Mouse (Mus musculus) kidney, embryonic 15.5 days (tissue): ENCODE data around the gene Gm20219. TPM values are rescaled to one million over a fixed set of nuclear protein-coding genes. Genes with fewer than 3 reads are reported as not detected.

Experiments used
- ATAC-seq: fragments of 200-750 bp; cut with Nextera tagmentation; replicated peaks from 2 replicates; pipeline ENCODE4 v1.8.0; 2017; ENCODE audit warnings: moderate TSS enrichment; ENCODE audit not compliant: low FRiP score
- H3K27ac ChIP-seq: fragments of 300-500 bp; sonication (generic); 2 replicates; pipeline ENCODE4 v1.5.1; 2015; ENCODE audit warnings: mild to moderate bottlenecking, inconsistent platforms
- H3K27me3 ChIP-seq: fragments of 300-500 bp; sonication (generic); 2 replicates; pipeline ENCODE4 v1.6.1; 2015; ENCODE audit warnings: inconsistent platforms
- H3K36me3 ChIP-seq: fragments of 300-500 bp; sonication (generic); 2 replicates; pipeline ENCODE4 v1.6.1; 2015; ENCODE audit warnings: inconsistent platforms
- H3K4me1 ChIP-seq: fragments of 300-500 bp; sonication (generic); 2 replicates; pipeline ENCODE4 v1.6.1; 2015; ENCODE audit warnings: inconsistent platforms
- H3K4me2 ChIP-seq: fragments of 300-500 bp; sonication (generic); 2 replicates; pipeline ENCODE4 v1.6.1; 2015; ENCODE audit warnings: moderate library complexity, mild to moderate bottlenecking, inconsistent platforms
- H3K4me3 ChIP-seq: fragments of 300-500 bp; sonication (generic); replicated peaks from 2 replicates; pipeline ENCODE4 v1.5.1; 2015; ENCODE audit warnings: mild to moderate bottlenecking, inconsistent platforms
- H3K9ac ChIP-seq: fragments of 300-500 bp; sonication (generic); 2 replicates; pipeline ENCODE4 v1.6.1; 2015; ENCODE audit warnings: mild to moderate bottlenecking, inconsistent platforms
- H3K9me3 ChIP-seq: fragments of 300-500 bp; sonication (generic); replicated peaks from 2 replicates; pipeline ENCODE4 v1.6.1; 2016; ENCODE audit warnings: inconsistent platforms
- WGBS: fragments of 180-500 bp; shearing (Covaris S2); methylation state at CpG from one replicate; pipeline ENCODE4 v1.1.7; 2015; ENCODE audit warnings: mixed read lengths; 5-methylcytosine and 5-hydroxymethylcytosine counted together
- polyA plus RNA-seq: library from polyadenylated mRNA; unstranded; fragments of >200 nt; fragmentation: Nextera tagmentation; extraction: Ambion mirVana; gene quantifications from 2 replicates; pipeline ENCODE4 v1.2.1, GENCODE M21; 2015

Gene Gm20219
- polyA plus RNA-seq, 1 experiment from 2014 or later, result 1.2 TPM

DNA sequence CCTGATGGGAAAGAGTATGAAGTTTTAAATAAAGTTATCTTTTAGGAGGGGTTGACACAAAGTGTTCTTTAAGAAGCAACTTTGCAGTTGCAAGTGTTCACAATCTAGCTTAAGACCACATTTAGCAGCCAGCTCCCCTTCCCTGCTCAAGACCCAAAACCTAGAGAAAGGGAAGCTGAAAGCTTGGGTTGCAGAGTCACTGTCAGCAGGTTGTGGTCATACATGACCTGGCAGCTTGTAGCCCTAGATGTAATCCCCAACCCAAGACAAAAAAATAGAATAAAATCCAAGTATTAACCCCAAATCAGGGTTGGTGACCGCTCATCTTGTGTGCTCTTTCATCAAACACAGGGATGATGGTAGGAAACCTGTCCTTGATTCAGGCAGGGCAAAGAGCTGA lies 28.9 kb upstream of the Gm20219 start:
- peaks cover 45% of the 10 kb centered on the region for H3K4me1 ChIP-seq
- WGBS, result 68% methylated on average over 1 of the region's 1 CpGs
- peak overlapping the region; percentile 82 for H3K4me3 ChIP-seq
- H3K4me2 ChIP-seq, result peak overlapping the region; percentile 80
- H3K27me3 ChIP-seq, result no peaks in the 10 kb centered on the region
- H3K36me3 ChIP-seq, result peaks cover 68% of the 10 kb centered on the region
- H3K9ac ChIP-seq, result peak overlapping the region; percentile 93
- ATAC-seq, result no peak
- peak overlapping the region; percentile 97; the same call in 1 of the 2 replicates for H3K27ac ChIP-seq
- H3K9me3 ChIP-seq, result no peaks in the 10 kb centered on the region

DNA sequence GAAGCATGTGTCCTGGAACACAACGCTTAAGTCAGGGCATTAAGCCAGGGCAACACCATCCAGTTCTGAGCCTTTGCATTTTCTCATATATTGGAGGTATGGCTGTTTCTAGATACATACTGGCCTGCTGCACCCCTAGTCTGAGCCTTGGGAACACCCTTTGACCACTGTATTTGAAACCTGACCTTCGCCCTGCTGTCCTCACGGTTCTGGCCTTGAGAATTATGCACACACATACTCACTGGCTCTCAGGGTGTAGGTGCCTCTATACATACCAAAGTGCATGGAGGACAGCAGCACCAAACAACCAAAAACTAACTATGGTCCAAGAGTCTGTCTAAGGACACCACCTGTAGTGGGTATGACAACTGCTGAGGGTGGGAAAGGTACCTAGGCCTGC lies 18.8 kb upstream of the Gm20219 start:
- no peaks in the 10 kb centered on the region for H3K27me3 ChIP-seq
- no peak overlapping the region for H3K4me2 ChIP-seq
- no peak overlapping the region for H3K4me3 ChIP-seq
- H3K36me3 ChIP-seq, result peaks cover 95% of the 10 kb centered on the region
- ATAC-seq, result no peak
- no peak overlapping the region for H3K9ac ChIP-seq
- WGBS, result 91% methylated on average over 3 of the region's 3 CpGs
- H3K9me3 ChIP-seq, result no peaks in the 10 kb centered on the region
- no peak overlapping the region for H3K27ac ChIP-seq
- H3K4me1 ChIP-seq, result no peaks in the 10 kb centered on the region

DNA sequence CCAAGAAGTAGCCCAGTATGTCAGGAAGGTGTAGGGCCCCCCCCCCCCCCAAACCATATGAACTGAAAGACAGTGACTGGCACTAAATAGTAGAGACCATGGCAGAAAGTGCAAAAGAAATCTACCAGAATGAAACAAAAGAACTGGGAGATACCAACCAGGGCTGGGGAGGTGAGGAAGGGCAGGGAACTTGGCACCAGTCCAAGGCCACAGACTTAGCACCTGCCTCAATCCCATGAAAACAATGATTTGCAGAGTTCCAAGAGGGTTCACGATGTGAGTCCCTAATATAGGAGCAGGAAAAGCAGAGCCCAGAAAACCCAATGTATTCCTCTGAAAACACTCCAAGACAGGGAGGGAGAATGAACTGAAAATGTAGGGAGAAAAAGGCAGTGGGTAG lies 18.0 kb upstream of the Gm20219 start:
- peaks cover 95% of the 10 kb centered on the region for H3K36me3 ChIP-seq
- H3K9me3 ChIP-seq, result no peaks in the 10 kb centered on the region
- no peak for ATAC-seq
- H3K9ac ChIP-seq, result no peak overlapping the region
- WGBS, result 50% methylated on average over 1 of the region's 1 CpGs
- no peaks in the 10 kb centered on the region for H3K27me3 ChIP-seq
- no peak overlapping the region for H3K4me2 ChIP-seq
- no peaks in the 10 kb centered on the region for H3K4me1 ChIP-seq
- no peak overlapping the region for H3K27ac ChIP-seq
- H3K4me3 ChIP-seq, result no peak overlapping the region

DNA sequence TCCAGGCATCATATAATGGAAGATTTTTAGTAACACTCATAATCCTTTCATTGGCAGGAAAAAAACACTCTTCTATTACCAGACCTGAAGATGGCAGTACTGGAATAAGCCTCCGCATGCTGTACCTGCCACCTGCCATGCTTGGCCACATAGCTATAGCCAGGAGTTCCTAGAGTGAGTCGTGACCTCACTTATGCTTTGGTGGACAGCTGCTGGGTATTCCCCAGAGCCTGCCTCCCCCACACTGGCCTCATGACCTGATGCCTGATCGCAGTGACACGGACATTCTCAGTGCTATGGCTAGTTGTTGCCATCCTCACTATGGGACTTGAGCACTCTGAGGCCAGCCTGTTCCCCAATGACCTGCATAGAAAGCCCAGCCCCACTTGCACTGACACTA lies 16.1 kb upstream of the Gm20219 start:
- H3K4me3 ChIP-seq, result no peak overlapping the region
- 84% methylated on average over 4 of the region's 4 CpGs for WGBS
- no peak overlapping the region for H3K4me2 ChIP-seq
- H3K9me3 ChIP-seq, result no peaks in the 10 kb centered on the region
- peaks cover 98% of the 10 kb centered on the region for H3K36me3 ChIP-seq
- H3K27me3 ChIP-seq, result no peaks in the 10 kb centered on the region
- H3K9ac ChIP-seq, result no peak overlapping the region
- no peak overlapping the region for H3K27ac ChIP-seq
- ATAC-seq, result no peak
- H3K4me1 ChIP-seq, result no peaks in the 10 kb centered on the region

DNA sequence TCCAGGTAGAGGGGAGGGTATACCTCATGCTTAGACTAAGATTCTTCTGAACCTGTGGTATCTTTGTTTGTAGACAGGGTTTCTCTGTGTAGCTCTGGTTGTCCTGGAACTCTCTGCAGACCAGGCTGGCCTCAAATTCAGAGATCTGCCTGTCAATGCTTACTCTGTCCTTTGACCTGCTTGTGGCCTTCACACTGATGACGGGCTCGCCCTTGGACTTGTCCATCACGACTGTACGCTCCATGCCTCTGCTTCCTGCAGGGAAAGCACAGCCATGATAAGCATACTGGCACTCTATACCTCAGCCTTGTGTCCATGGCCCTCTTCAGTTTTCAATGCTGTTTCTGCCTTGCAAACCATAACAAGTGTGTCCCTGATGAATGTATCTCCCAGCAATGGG lies 13.2 kb upstream of the Gm20219 start:
- no peaks in the 10 kb centered on the region for H3K27me3 ChIP-seq
- H3K27ac ChIP-seq, result no peak overlapping the region
- peaks cover 100% of the 10 kb centered on the region for H3K36me3 ChIP-seq
- WGBS, result 96% methylated on average over 4 of the region's 4 CpGs
- H3K4me2 ChIP-seq, result no peak overlapping the region
- H3K4me1 ChIP-seq, result no peaks in the 10 kb centered on the region
- H3K9ac ChIP-seq, result no peak overlapping the region
- H3K4me3 ChIP-seq, result no peak overlapping the region
- no peak for ATAC-seq
- no peaks in the 10 kb centered on the region for H3K9me3 ChIP-seq

DNA sequence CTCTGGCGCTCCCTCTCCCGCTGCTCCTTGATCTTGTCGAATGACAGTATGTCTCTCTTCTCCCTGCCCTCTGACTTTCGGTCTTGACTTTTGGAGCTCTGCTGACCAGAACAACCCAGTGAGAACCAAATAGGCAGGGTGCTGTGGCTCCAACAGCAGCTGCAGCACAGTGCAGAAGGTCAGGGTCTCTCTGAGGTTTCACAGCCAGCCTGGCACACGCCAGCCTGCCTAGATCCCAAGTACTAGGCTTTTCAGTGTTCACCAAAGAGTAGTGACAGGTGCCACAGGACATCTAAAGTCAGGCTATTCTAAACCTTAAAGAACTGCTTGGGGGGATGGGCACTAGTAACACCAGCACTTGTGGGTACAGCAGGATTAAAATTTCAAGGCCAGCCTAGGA lies 12.7 kb upstream of the Gm20219 start:
- H3K9ac ChIP-seq, result no peak overlapping the region
- no peaks in the 10 kb centered on the region for H3K4me1 ChIP-seq
- peaks cover 100% of the 10 kb centered on the region for H3K36me3 ChIP-seq
- no peak overlapping the region for H3K27ac ChIP-seq
- H3K9me3 ChIP-seq, result no peaks in the 10 kb centered on the region
- no peak overlapping the region for H3K4me3 ChIP-seq
- no peaks in the 10 kb centered on the region for H3K27me3 ChIP-seq
- ATAC-seq, result no peak
- 91% methylated on average over 5 of the region's 5 CpGs for WGBS
- H3K4me2 ChIP-seq, result no peak overlapping the region

DNA sequence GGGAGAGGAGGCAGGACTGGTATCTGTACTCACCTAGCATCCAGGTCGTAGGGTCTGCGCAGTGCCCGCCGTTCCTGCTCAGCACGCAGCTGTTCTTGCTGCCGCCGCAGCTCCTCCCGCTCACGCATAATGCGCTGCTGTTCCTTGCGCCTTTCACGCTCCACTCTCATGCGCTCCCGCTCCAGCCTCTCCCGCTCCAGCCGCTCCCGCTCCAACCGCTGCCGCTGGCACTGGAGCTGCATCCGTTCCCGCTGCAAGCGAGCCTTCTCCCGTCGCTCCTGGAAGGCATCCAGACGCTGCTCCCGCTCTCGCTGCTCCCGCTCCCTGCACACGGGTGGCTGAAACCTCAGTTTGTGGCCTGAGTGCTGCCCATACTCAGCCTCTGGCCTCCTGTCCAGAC lies 12.1 kb upstream of the Gm20219 start:
- 95% methylated on average over 29 of the region's 29 CpGs for WGBS
- H3K27me3 ChIP-seq, result no peaks in the 10 kb centered on the region
- ATAC-seq, result no peak
- H3K4me3 ChIP-seq, result no peak overlapping the region
- H3K27ac ChIP-seq, result no peak overlapping the region
- H3K9me3 ChIP-seq, result no peaks in the 10 kb centered on the region
- no peak overlapping the region for H3K4me2 ChIP-seq
- peaks cover 100% of the 10 kb centered on the region for H3K36me3 ChIP-seq
- H3K9ac ChIP-seq, result no peak overlapping the region
- H3K4me1 ChIP-seq, result no peaks in the 10 kb centered on the region

DNA sequence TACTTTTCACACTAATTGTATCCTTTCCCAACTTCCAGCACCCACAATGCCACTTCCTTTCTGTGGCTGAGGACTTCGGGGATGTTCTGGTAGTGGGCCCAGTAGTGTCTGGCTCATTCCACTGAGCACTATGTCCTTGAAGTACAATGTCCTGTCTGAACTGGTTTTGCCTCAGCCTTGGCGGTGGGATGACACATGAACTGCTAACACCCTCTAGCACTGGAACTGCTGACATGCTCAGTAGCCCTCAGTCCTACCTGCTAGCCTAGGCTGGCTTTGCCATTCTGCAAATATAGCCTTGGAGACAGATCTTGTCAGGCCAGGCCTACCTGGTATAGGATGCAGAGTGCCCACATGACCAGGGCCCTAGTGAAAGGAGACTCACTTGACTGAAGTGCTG lies 7.7 kb upstream of the Gm20219 start:
- 91% methylated on average over 2 of the region's 2 CpGs for WGBS
- Histone ChIP-seq H3K4me1 (no peaks in the 10 kb centered on the region), H3K4me2 (no peak overlapping the region), H3K36me3 (peaks cover 66% of the 10 kb centered on the region), H3K27me3 (no peaks in the 10 kb centered on the region), H3K9ac (no peak overlapping the region), H3K9me3 (no peaks in the 10 kb centered on the region), H3K27ac (no peak overlapping the region), H3K4me3 (no peak overlapping the region)
- no peak for ATAC-seq

DNA sequence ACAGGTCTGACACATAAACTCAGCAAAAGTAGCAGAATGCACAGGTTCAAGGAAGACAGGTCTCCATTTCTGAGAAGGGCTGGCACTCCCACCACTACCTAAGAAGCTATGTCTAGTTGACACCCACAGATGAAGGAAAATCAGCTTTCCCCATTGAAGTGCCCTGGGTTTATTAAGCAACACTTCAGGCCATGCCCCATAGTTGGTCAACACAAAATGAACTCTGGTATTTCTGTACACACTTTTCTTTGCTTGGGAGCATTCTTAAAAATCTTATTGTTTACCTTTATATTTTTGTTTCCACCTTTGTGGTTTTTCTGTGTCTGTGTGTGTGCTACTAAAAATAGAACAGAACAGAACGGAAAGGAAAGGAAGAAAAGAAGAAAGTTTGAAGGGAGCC lies 5.9 kb upstream of the Gm20219 start:
- Histone ChIP-seq H3K27me3 (no peaks in the 10 kb centered on the region), H3K9ac (no peak overlapping the region), H3K4me1 (no peaks in the 10 kb centered on the region), H3K27ac (no peak overlapping the region), H3K9me3 (no peaks in the 10 kb centered on the region), H3K4me2 (no peak overlapping the region), H3K36me3 (peaks cover 49% of the 10 kb centered on the region), H3K4me3 (no peak overlapping the region)
- ATAC-seq, result no peak
- 72% methylated on average over 1 of the region's 1 CpGs for WGBS

DNA sequence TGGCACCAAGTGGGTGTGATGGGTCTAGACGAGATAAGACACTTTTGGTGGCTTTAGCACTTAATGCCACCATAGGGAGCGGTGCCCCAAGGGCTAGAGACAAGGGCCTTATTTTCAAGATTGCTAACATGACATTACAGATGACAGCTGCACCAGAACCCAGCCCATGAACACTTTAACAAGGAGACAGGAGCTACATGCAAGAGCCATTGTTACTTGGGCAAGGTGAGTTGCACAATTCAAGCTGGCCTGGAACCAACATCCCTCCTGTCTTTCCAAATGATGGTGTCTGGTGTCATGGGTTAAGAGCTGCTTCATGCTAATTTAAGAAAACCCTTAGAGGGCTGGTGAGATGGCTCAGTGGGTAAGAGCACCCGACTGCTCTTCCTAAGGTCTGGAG lies 5.2 kb upstream of the Gm20219 start:
- Histone ChIP-seq H3K4me2 (no peak overlapping the region), H3K9me3 (no peaks in the 10 kb centered on the region), H3K27me3 (no peaks in the 10 kb centered on the region), H3K4me3 (no peak overlapping the region), H3K9ac (no peak overlapping the region), H3K27ac (no peak overlapping the region), H3K4me1 (no peaks in the 10 kb centered on the region), H3K36me3 (peaks cover 41% of the 10 kb centered on the region)
- no peak for ATAC-seq
- whole genome bisulfite sequencing, result 81% methylated on average over 3 of the region's 3 CpGs

DNA sequence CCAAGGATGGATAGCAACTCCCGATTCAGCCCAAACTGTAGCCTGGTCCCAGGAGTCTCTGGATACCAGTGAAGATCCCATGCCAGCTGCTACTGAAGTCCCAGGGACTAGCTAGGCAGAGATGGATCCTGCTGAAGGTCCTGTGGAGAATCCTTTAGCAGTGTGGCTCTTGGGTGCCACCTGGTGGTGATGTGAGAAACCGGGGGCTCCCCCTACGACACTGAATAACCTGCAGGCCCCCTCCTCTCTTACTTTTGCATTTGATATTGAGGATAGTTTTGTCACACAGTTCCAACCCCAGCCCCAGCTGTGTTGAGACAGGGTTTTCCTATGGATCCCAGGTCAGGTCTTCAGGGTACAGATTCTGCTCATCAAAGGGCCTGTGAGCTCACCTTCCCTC lies 4.3 kb upstream of the Gm20219 start:
- no peak overlapping the region for H3K4me2 ChIP-seq
- peak; percentile 65; the same call in 1 of the 2 replicates for ATAC-seq
- H3K27me3 ChIP-seq, result no peaks in the 10 kb centered on the region
- H3K4me1 ChIP-seq, result no peaks in the 10 kb centered on the region
- H3K9ac ChIP-seq, result no peak overlapping the region
- no peak overlapping the region for H3K4me3 ChIP-seq
- 0 out of 2 replicates have a peak overlapping the region, but pooled peaks have one; percentile 18 for H3K27ac ChIP-seq
- 23% methylated on average over 3 of the region's 3 CpGs for WGBS
- no peaks in the 10 kb centered on the region for H3K9me3 ChIP-seq
- H3K36me3 ChIP-seq, result peaks cover 32% of the 10 kb centered on the region

DNA sequence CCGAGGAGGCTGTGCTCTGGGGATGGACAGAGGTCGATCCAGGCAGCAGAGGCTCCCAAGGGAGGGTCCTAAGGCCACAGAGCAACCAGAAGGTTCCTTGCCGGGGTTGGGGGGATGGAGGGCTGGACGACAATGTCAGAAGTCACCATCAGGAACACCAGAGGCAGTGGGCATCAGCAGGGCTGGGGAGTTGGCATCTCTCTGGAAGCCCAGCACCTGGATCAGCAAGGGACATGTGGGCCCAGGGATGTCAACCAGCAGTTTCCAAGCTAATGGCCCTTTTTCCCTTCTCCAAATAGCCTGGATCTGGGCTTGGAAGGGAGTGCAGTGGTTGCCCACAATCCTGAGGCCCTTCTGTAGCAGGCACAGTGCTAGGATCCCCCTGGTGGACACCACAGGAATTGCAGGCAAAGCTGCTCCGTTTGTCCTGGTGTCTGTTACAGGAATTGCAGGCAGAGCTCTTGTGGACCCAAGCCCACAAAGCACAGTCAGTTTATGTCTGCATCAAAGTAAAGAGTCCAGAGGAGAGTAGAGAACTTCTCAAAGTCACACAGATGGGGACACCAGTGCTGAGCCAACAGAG lies 1.3 kb downstream of the Gm20219 start:
- Histone ChIP-seq H3K9me3 (no peaks in the 10 kb centered on the region), H3K36me3 (no peaks in the 10 kb centered on the region), H3K4me2 (no peak overlapping the region), H3K27ac (no peak overlapping the region), H3K9ac (no peak overlapping the region), H3K4me3 (no peak overlapping the region), H3K4me1 (peaks cover 9% of the 10 kb centered on the region; the same call in 1 of the 2 replicates), H3K27me3 (no peaks in the 10 kb centered on the region)
- WGBS, result 64% methylated on average over 5 of the region's 5 CpGs
- 0 out of 2 replicates have a peak, but pooled peaks have one; percentile 23 for ATAC-seq
